Mouse (Mus musculus) monocyte, adult 59 days (primary cell): ENCODE results near the gene Mlec. TPM values are rescaled to one million over a fixed set of nuclear protein-coding genes. Genes with fewer than 3 reads are reported as not detected.

Experiments
- total RNA-seq, 2 experiments: library from RNA; stranded (reverse); gene quantifications; one replicate each; pipeline ENCODE4 v1.2.4; 2023

Mlec gene
- 10 to 100 TPM; 63.5 to 67.1 TPM for total RNA-seq

GRCm38 (mm10) chr5:115158040-115158983 is at the start of gene Mlec:
Mlec (minus strand) TSS chr5:115158179.

GRCm38 (mm10) chr5:115193669-115194625 is 36.0 kb upstream of the Mlec start, which contains the start of gene Cabp1:
Cabp1 (minus strand) TSS chr5:115194381.

GRCm38 (mm10) chr5:115134234-115135165 is 23.5 kb downstream of the Mlec start, which contains the start of gene Unc119b:
Unc119b (minus strand) TSS chr5:115134975.

GRCm38 (mm10) chr5:115118961-115119570 is 38.9 kb downstream of the Mlec start, which contains the start of gene Acads:
Acads (minus strand) TSS chr5:115119346.

GRCm38 (mm10) chr5:115098195-115098594 is 59.8 kb downstream of the Mlec start, which contains the start of gene Gm10401:
Gm10401 (minus strand) TSS chr5:115098295.

Other genes starting within 250 kb of the Mlec start
- 10 to 100 TPM; 12.9 to 15.3 TPM for gene Oasl1, start 234.9 kb downstream of the Mlec start, total RNA-seq
- gene 2210016L21Rik, start 216.0 kb downstream of the Mlec start, total RNA-seq: 10 to 100 TPM; 16.4 to 20.3 TPM
- gene Hnf1a, start 187.1 kb downstream of the Mlec start, total RNA-seq: not detected
- gene Sppl3, start 147.0 kb downstream of the Mlec start, total RNA-seq: 10 to 100 TPM; 64.1 to 64.7 TPM
- not detected for gene Gm10401, start 59.9 kb downstream of the Mlec start, total RNA-seq
- gene Acads, start 38.8 kb downstream of the Mlec start, total RNA-seq: 10 to 100 TPM; 27.5 to 31.8 TPM
- 10 to 100 TPM; 23.3 to 24.0 TPM for gene Unc119b, start 23.2 kb downstream of the Mlec start, total RNA-seq
- not detected for gene Cabp1, start 36.2 kb upstream of the Mlec start, total RNA-seq
- gene Pop5, start 77.7 kb upstream of the Mlec start, total RNA-seq: 10 to 100 TPM; 26.9 to 31.7 TPM
- gene Rnf10, start 114.7 kb upstream of the Mlec start, total RNA-seq: 100 to 1,000 TPM; 150 to 169 TPM
- 10 to 100 TPM; 17.6 to 19.3 TPM for gene Coq5, start 121.5 kb upstream of the Mlec start, total RNA-seq
- 100 to 1,000 TPM; 216 to 251 TPM for gene Dynll1, start 142.8 kb upstream of the Mlec start, total RNA-seq
- 10 to 100 TPM; 68.7 to 79.8 TPM for gene Srsf9, start 169.0 kb upstream of the Mlec start, total RNA-seq
- 10 to 100 TPM; 19.0 to 20.6 TPM for gene Gatc, start 183.0 kb upstream of the Mlec start, total RNA-seq
- gene Triap1, start 183.0 kb upstream of the Mlec start, total RNA-seq: 10 to 100 TPM; 25.1 to 28.6 TPM
- gene Cox6a1, start 190.8 kb upstream of the Mlec start, total RNA-seq: 100 to 1,000 TPM; 246 to 260 TPM